Mouse (Mus musculus): Measurements from ENCODE around the gene Nos3. TPM values are rescaled to one million over a fixed set of nuclear protein-coding genes. Genes with fewer than 3 reads are reported as not detected.

The Nos3 gene
- polyA plus RNA-seq, 1 experiment from 2014 or later, result 7.5 TPM

GRCm38 (mm10) chr5:24400362-24400761 lies 35.8 kb downstream of the Nos3 start:
- 93% methylated on average over 11 of the region's 11 CpGs for WGBS
- Histone ChIP-seq H3K27ac (ENCODE audit: low read length) (no peak overlapping the region), H3K4me3 (replicated peaks; ENCODE audit: low read length) (no peak overlapping the region), H3K27me3 (replicated peaks; ENCODE audit: control insufficient read depth, insufficient read depth, low read length) (no peaks in the 10 kb centered on the region), H3K9me3 (ENCODE audit: control insufficient read depth, low read length) (no peaks in the 10 kb centered on the region), H3K4me1 (replicated peaks; ENCODE audit: control insufficient read depth, insufficient read depth, low read length) (peaks cover under 1% of the 10 kb centered on the region; the same call in 1 of the 2 replicates), H3K36me3 (ENCODE audit: control insufficient read depth, insufficient read depth) (peaks cover 4% of the 10 kb centered on the region; the same call in 1 of the 2 replicates), H3K9ac (replicated peaks; ENCODE audit: low read depth, low read length) (no peak overlapping the region), H3K4me2 (ENCODE audit: low read length) (no peak overlapping the region)
- ATAC-seq, result no peak

- H3K4me2 ChIP-seq (ENCODE audit: low read length), result no peak overlapping the region
- no peak overlapping the region for H3K4me3 ChIP-seq (replicated peaks; ENCODE audit: low read length)
- no peak overlapping the region for H3K9ac ChIP-seq (replicated peaks; ENCODE audit: low read depth, low read length)
- no peaks in the 10 kb centered on the region for H3K4me1 ChIP-seq (replicated peaks; ENCODE audit: control insufficient read depth, insufficient read depth, low read length)
- no peak overlapping the region for H3K27ac ChIP-seq (ENCODE audit: low read length)
- H3K36me3 ChIP-seq (ENCODE audit: control insufficient read depth, insufficient read depth), result peaks cover 4% of the 10 kb centered on the region; the same call in 1 of the 2 replicates
- 94% methylated on average over 5 of the region's 5 CpGs for WGBS
- ATAC-seq, result no peak
- H3K27me3 ChIP-seq (replicated peaks; ENCODE audit: control insufficient read depth, insufficient read depth, low read length), result no peaks in the 10 kb centered on the region
- H3K9me3 ChIP-seq (ENCODE audit: control insufficient read depth, low read length), result no peaks in the 10 kb centered on the region
Measured at GRCm38 (mm10) chr5:24400911-24401605, 36.4 kb downstream of the Nos3 start.

- no peak overlapping the region for H3K27ac ChIP-seq (ENCODE audit: low read length)
- H3K4me3 ChIP-seq (replicated peaks; ENCODE audit: low read length), result no peak overlapping the region
- no peaks in the 10 kb centered on the region for H3K4me1 ChIP-seq (replicated peaks; ENCODE audit: control insufficient read depth, insufficient read depth, low read length)
- no peaks in the 10 kb centered on the region for H3K27me3 ChIP-seq (replicated peaks; ENCODE audit: control insufficient read depth, insufficient read depth, low read length)
- peaks cover 4% of the 10 kb centered on the region; the same call in 1 of the 2 replicates for H3K36me3 ChIP-seq (ENCODE audit: control insufficient read depth, insufficient read depth)
- ATAC-seq, result no peak
- no peak overlapping the region for H3K4me2 ChIP-seq (ENCODE audit: low read length)
- H3K9ac ChIP-seq (replicated peaks; ENCODE audit: low read depth, low read length), result no peak overlapping the region
- 67% methylated on average over 9 of the region's 9 CpGs for WGBS
- H3K9me3 ChIP-seq (ENCODE audit: control insufficient read depth, low read length), result no peaks in the 10 kb centered on the region
Measured at GRCm38 (mm10) chr5:24401969-24402368, 37.4 kb downstream of the Nos3 start.

- Histone ChIP-seq H3K36me3 (ENCODE audit: control insufficient read depth, insufficient read depth) (peaks cover 4% of the 10 kb centered on the region; the same call in 1 of the 2 replicates), H3K4me1 (replicated peaks; ENCODE audit: control insufficient read depth, insufficient read depth, low read length) (no peaks in the 10 kb centered on the region), H3K4me2 (ENCODE audit: low read length) (no peak overlapping the region), H3K27me3 (replicated peaks; ENCODE audit: control insufficient read depth, insufficient read depth, low read length) (no peaks in the 10 kb centered on the region), H3K27ac (ENCODE audit: low read length) (no peak overlapping the region), H3K9ac (replicated peaks; ENCODE audit: low read depth, low read length) (no peak overlapping the region), H3K9me3 (ENCODE audit: control insufficient read depth, low read length) (no peaks in the 10 kb centered on the region), H3K4me3 (replicated peaks; ENCODE audit: low read length) (no peak overlapping the region)
- 83% methylated on average over 6 of the region's 6 CpGs for WGBS
- ATAC-seq, result no peak
Measured at GRCm38 (mm10) chr5:24404594-24405360, 40.2 kb downstream of the Nos3 start.

- H3K4me1 ChIP-seq (replicated peaks; ENCODE audit: control insufficient read depth, insufficient read depth, low read length), result no peaks in the 10 kb centered on the region
- H3K36me3 ChIP-seq (ENCODE audit: control insufficient read depth, insufficient read depth), result peaks cover 4% of the 10 kb centered on the region; the same call in 1 of the 2 replicates
- H3K4me2 ChIP-seq (ENCODE audit: low read length), result no peak overlapping the region
- no peaks in the 10 kb centered on the region for H3K27me3 ChIP-seq (replicated peaks; ENCODE audit: control insufficient read depth, insufficient read depth, low read length)
- no peak overlapping the region for H3K27ac ChIP-seq (ENCODE audit: low read length)
- no peak overlapping the region for H3K9ac ChIP-seq (replicated peaks; ENCODE audit: low read depth, low read length)
- H3K4me3 ChIP-seq (replicated peaks; ENCODE audit: low read length), result no peak overlapping the region
- no peak for ATAC-seq
- H3K9me3 ChIP-seq (ENCODE audit: control insufficient read depth, low read length), result no peaks in the 10 kb centered on the region
- WGBS, result 69% methylated on average over 3 of the region's 3 CpGs
Measured at GRCm38 (mm10) chr5:24405389-24405876, 40.8 kb downstream of the Nos3 start.

- whole genome bisulfite sequencing, result 88% methylated on average over 13 of the region's 13 CpGs
- no peak overlapping the region for H3K4me3 ChIP-seq (replicated peaks; ENCODE audit: low read length)
- no peak overlapping the region for H3K9ac ChIP-seq (replicated peaks; ENCODE audit: low read depth, low read length)
- no peak overlapping the region for H3K4me2 ChIP-seq (ENCODE audit: low read length)
- H3K4me1 ChIP-seq (replicated peaks; ENCODE audit: control insufficient read depth, insufficient read depth, low read length), result no peaks in the 10 kb centered on the region
- H3K9me3 ChIP-seq (ENCODE audit: control insufficient read depth, low read length), result no peaks in the 10 kb centered on the region
- no peak for ATAC-seq
- no peaks in the 10 kb centered on the region for H3K27me3 ChIP-seq (replicated peaks; ENCODE audit: control insufficient read depth, insufficient read depth, low read length)
- no peak overlapping the region for H3K27ac ChIP-seq (ENCODE audit: low read length)
- H3K36me3 ChIP-seq (ENCODE audit: control insufficient read depth, insufficient read depth), result no peaks in the 10 kb centered on the region; the same call in 1 of the 2 replicates
Measured at GRCm38 (mm10) chr5:24408651-24409050, 44.0 kb downstream of the Nos3 start.

GRCm38 (mm10) chr5:24409466-24409865 lies 44.9 kb downstream of the Nos3 start:
- Histone ChIP-seq H3K9ac (replicated peaks; ENCODE audit: low read depth, low read length) (no peak overlapping the region), H3K4me3 (replicated peaks; ENCODE audit: low read length) (no peak overlapping the region), H3K4me2 (ENCODE audit: low read length) (no peak overlapping the region), H3K27me3 (replicated peaks; ENCODE audit: control insufficient read depth, insufficient read depth, low read length) (no peaks in the 10 kb centered on the region), H3K9me3 (ENCODE audit: control insufficient read depth, low read length) (no peaks in the 10 kb centered on the region), H3K27ac (ENCODE audit: low read length) (no peak overlapping the region), H3K36me3 (ENCODE audit: control insufficient read depth, insufficient read depth) (no peaks in the 10 kb centered on the region), H3K4me1 (replicated peaks; ENCODE audit: control insufficient read depth, insufficient read depth, low read length) (no peaks in the 10 kb centered on the region)
- WGBS, result 91% methylated on average over 2 of the region's 2 CpGs
- no peak for ATAC-seq

- Histone ChIP-seq H3K36me3 (ENCODE audit: control insufficient read depth, insufficient read depth) (no peaks in the 10 kb centered on the region), H3K9me3 (ENCODE audit: control insufficient read depth, low read length) (no peaks in the 10 kb centered on the region), H3K9ac (replicated peaks; ENCODE audit: low read depth, low read length) (no peak overlapping the region), H3K4me1 (replicated peaks; ENCODE audit: control insufficient read depth, insufficient read depth, low read length) (peaks cover 7% of the 10 kb centered on the region), H3K27ac (ENCODE audit: low read length) (no peak overlapping the region), H3K27me3 (replicated peaks; ENCODE audit: control insufficient read depth, insufficient read depth, low read length) (no peaks in the 10 kb centered on the region), H3K4me3 (replicated peaks; ENCODE audit: low read length) (no peak overlapping the region), H3K4me2 (ENCODE audit: low read length) (no peak overlapping the region)
- ATAC-seq, result no peak
- WGBS, result 90% methylated on average over 2 of the region's 2 CpGs
Measured at GRCm38 (mm10) chr5:24412063-24412462, 47.5 kb downstream of the Nos3 start.

GRCm38 (mm10) chr5:24413042-24413693 lies 48.6 kb downstream of the Nos3 start, which contains the start of gene Asic3:
Gene Asic3 (plus strand): TSS chr5:24413392.
- H3K4me2 ChIP-seq (ENCODE audit: low read length), result no peak within 1 kb of the TSS
- H3K27ac ChIP-seq (ENCODE audit: low read length), result no peak within 1 kb of the TSS
- no peaks in the 10 kb centered on the region for H3K27me3 ChIP-seq (replicated peaks; ENCODE audit: control insufficient read depth, insufficient read depth, low read length)
- H3K4me1 ChIP-seq (replicated peaks; ENCODE audit: control insufficient read depth, insufficient read depth, low read length), result peaks cover 7% of the 10 kb centered on the region
- H3K9ac ChIP-seq (replicated peaks; ENCODE audit: low read depth, low read length), result no peak within 1 kb of the TSS
- no peak for ATAC-seq
- WGBS, result 53% methylated on average over 11 of the region's 11 CpGs
- no peaks in the 10 kb centered on the region for H3K36me3 ChIP-seq (ENCODE audit: control insufficient read depth, insufficient read depth)
- H3K4me3 ChIP-seq (replicated peaks; ENCODE audit: low read length), result no peak within 1 kb of the TSS
- no peaks in the 10 kb centered on the region for H3K9me3 ChIP-seq (ENCODE audit: control insufficient read depth, low read length)

All from forebrain, embryonic 16.5 days (tissue).